Mouse (Mus musculus): Measurements from ENCODE around the gene Insl5.

DNA sequence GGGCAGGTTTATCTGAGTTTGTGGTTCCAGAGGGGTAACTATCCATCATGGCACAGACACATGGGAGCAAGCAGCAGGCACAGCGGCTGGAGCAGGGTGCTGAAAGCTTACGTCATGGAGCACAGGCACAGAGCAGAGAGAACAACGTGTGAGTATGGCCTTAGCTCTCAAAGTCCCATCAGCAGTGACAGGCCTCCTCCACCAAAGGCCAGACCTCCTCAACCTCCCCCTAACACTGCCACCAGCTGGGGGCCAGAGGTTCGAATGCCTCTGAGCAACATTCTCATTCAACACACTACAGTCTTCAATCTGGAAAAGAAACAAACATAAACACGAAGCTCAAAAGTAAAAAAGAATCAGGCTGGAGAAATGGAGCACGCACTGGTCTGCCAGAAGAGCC lies 38.1 kb downstream of the Insl5 start:
- no peak for TF ChIP-seq CTCF (IDR thresholded peaks at IDR 0.05; ENCODE audit: low read depth)
- TF ChIP-seq EP300 (IDR thresholded peaks at IDR 0.05; ENCODE audit: low read depth), result no peak

Data from liver, embryonic 14.5 days (tissue).